Mouse (Mus musculus): ENCODE results near the gene Bcs1l. TPM values are rescaled to one million over a fixed set of nuclear protein-coding genes. Genes with fewer than 3 reads are reported as not detected.

Bcs1l gene
- 10 to 100 TPM; 13.1 to 16.8 TPM for total RNA-seq (2021)
- long read RNA-seq, experiment 1, transcript Bcs1l-203 (8 exons, 1,488 nt): major isoform, 20 of 30 reads
- long read RNA-seq, experiment 1, partial matches to known transcripts: 3 of 30 reads
- long read RNA-seq, experiment 1, other reads (novel, unspliced or antisense): 4 of 30 reads
- long read RNA-seq, experiment 2, transcript Bcs1l-203 (8 exons, 1,488 nt): major isoform, 11 of 17 reads
- long read RNA-seq, experiment 2, partial matches to known transcripts: 3 of 17 reads
- long read RNA-seq, experiment 2, other reads (novel, unspliced or antisense): 3 of 17 reads

- intact Hi-C loops (cut with DNase I; ENCODE audit: low total_unique reads): no loop called here
- DNase-seq: peak; percentile 99
Measured at GRCm38 (mm10) chr1:74587773-74588445, at the start of gene Bcs1l, which contains the start of gene Zfp142. Gene Bcs1l, plus strand, starts transcription at chr1:74588289. Gene Zfp142, minus strand, starts transcription at chr1:74588246.

GRCm38 (mm10) chr1:74538650-74539049, 49.4 kb upstream of the Bcs1l start:
- DNase-seq: peak; percentile 61
- intact Hi-C loops (cut with DNase I; ENCODE audit: low total_unique reads): no loop called here

- DNase-seq: peak; percentile 27
- intact Hi-C loops (cut with DNase I; ENCODE audit: low total_unique reads): no loop called here
Measured at GRCm38 (mm10) chr1:74542451-74542961, 45.6 kb upstream of the Bcs1l start, which contains the start of gene Plcd4. Gene Plcd4, plus strand, starts transcription at chr1:74542888.

- no peak for DNase-seq
- intact Hi-C loops (cut with DNase I; ENCODE audit: low total_unique reads): no loop called here
Measured at GRCm38 (mm10) chr1:74544184-74544583, 43.9 kb upstream of the Bcs1l start, which contains the start of gene Usp37. Gene Usp37, minus strand, starts transcription at chr1:74544284.

- no peak for DNase-seq
Measured at GRCm38 (mm10) chr1:74559061-74559460, 29.0 kb upstream of the Bcs1l start.

GRCm38 (mm10) chr1:74565834-74566233, 22.3 kb upstream of the Bcs1l start:
- intact Hi-C loops (cut with DNase I; ENCODE audit: low total_unique reads): no loop called here
- DNase-seq: no peak

More at GRCm38 (mm10) chr1:74559061-74559460, 29.0 kb upstream of the Bcs1l start:
- intact Hi-C loops (cut with DNase I; ENCODE audit: low total_unique reads): no loop called here

GRCm38 (mm10) chr1:74569739-74570719, 18.1 kb upstream of the Bcs1l start:
- intact Hi-C loops (cut with DNase I; ENCODE audit: low total_unique reads): no loop called here
- no peak for DNase-seq

DNA sequence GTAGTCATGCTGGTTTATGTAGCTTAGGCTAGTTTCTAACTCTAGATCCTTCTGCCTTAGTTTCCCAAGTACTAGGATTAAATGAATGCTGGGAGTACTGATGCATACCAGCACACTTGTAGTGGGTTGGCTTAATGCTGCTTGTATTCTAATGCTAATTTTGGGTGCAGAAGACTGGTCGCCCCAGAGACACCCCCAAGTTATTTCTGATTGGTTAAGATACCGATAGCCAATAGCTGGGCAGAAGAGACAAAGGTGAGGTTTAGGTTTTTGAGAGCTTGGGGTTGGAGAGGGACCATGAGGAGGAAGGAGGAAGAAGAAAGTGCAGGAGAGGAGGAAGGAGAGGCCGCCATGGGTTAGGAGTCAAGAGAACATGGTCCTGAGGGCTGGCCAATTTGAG, 5.5 kb upstream of the Bcs1l start:
- intact Hi-C loops (cut with DNase I; ENCODE audit: low total_unique reads): no loop called here
- DNase-seq: no peak

GRCm38 (mm10) chr1:74584616-74585398, 3.3 kb upstream of the Bcs1l start:
- peak; percentile 12 for DNase-seq
- intact Hi-C loops (cut with DNase I; ENCODE audit: low total_unique reads): no loop called here

- intact Hi-C loops (cut with DNase I; ENCODE audit: low total_unique reads): no loop called here
Measured at GRCm38 (mm10) chr1:74587233-74587772, 786 bp upstream of the Bcs1l start.

GRCm38 (mm10) chr1:74594434-74594833, 6.3 kb downstream of the Bcs1l start:
- intact Hi-C loops (cut with DNase I; ENCODE audit: low total_unique reads): loop anchor here (10.0 kb wide), 1 partner anchor 90 kb away; the partner anchor contains the start of gene Cnot9

More at GRCm38 (mm10) chr1:74587233-74587772, 786 bp upstream of the Bcs1l start:
- peak; percentile 11 for DNase-seq

GRCm38 (mm10) chr1:74600501-74601266, 12.6 kb downstream of the Bcs1l start:
- no peak for DNase-seq
- intact Hi-C loops (cut with DNase I; ENCODE audit: low total_unique reads): no loop called here

More at GRCm38 (mm10) chr1:74594434-74594833, 6.3 kb downstream of the Bcs1l start:
- no peak for DNase-seq

DNA sequence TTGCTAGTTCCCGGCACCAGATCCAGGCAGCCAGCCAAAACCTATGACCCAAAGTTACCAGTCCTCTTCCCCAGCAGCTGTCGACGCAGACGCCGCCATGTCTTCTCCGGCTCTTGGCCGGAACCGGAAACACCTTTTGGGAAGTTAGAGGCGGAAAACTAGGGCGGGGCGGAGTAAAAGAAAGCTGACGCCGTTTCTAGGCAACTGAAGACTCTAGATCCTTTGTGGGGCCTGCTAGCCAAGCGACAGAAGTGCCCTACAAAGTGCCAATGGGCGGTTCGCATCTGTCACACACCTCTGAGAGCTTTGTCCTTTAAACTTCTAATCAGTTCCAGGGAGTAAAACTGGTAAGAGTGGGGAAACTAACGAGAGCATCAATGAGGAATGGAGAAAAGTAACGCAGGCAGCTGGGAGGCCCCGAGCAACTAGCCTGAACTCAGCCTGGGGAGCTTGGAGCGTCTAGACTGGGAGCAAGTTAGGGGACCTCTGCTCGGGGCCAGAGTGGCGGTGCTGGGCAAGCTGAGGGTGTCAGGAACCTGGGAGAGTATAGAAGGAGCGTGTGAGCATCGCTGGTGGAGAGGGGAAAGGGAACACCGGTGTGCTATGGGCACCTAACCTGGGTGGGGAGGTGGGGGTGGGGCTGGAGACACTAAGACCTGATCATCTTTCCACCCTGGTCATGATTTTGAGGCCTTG, 13.3 kb downstream of the Bcs1l start, which contains the start of the genes Rnf25 and Stk36:
TSS of gene Rnf25 (minus strand) at position 131 of the 696 bp plus-strand sequence.
TSS of gene Stk36 (plus strand) at position 179 of the 696 bp plus-strand sequence.
- peak; percentile 87 for DNase-seq
- intact Hi-C loops (cut with DNase I; ENCODE audit: low total_unique reads): no loop called here

DNA sequence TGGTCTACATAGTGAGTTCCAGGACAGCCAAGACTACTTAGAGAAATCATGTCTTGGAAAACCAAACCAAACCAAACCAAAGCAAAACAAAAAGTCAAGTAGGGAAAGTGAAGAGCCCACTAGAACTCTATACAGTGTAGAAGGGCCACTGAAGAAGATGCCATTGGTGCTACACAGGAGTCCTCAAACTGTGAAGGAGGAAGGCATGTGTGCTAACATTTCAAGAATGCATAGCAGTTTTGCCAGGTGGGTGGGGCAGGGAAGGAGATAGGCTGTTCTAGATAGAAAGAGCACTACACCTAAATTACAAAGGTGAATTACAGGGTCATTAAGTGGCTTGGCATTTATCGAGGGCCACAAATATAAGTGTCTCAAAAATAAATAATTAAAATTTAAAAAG, 36.1 kb downstream of the Bcs1l start:
- intact Hi-C loops (cut with DNase I; ENCODE audit: low total_unique reads): no loop called here
- no peak for DNase-seq

DNA sequence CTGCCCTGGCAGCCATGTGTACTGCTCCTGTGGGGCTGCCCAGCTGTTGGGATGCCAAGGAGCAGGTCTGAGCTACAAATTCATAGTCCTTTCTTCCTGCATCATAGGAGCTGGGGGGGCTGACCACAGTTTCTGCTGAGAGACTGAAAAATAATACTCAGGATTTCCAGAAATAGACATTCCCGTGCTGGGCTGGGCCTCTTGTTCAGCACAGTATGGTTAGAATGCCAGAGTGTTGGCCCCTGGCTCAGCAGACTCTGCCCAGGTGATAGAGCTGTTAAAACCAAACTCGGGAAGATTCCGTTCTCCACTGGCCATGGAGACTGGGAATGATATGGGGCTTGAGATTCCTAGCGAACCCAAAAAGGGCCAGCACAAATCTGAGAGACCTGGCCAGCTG, 38.0 kb downstream of the Bcs1l start:
- DNase-seq: no peak
- intact Hi-C loops (cut with DNase I; ENCODE audit: low total_unique reads): no loop called here

- DNase-seq: no peak
- intact Hi-C loops (cut with DNase I; ENCODE audit: low total_unique reads): no loop called here
Measured at GRCm38 (mm10) chr1:74628001-74628400, 39.9 kb downstream of the Bcs1l start.

- intact Hi-C loops (cut with DNase I; ENCODE audit: low total_unique reads): no loop called here
- DNase-seq: no peak
Measured at GRCm38 (mm10) chr1:74632734-74633133, 44.6 kb downstream of the Bcs1l start.

Data from gastrocnemius, postnatal 14 days (tissue).